Mouse (Mus musculus) cerebellum, adult 9-10 months (tissue): ENCODE results near the gene Slc1a2.

ENCODE experiments used
- DNase-seq: peaks from one replicate; pipeline ENCODE4 v3.0.0; 2022

Slc1a2 gene

DNA sequence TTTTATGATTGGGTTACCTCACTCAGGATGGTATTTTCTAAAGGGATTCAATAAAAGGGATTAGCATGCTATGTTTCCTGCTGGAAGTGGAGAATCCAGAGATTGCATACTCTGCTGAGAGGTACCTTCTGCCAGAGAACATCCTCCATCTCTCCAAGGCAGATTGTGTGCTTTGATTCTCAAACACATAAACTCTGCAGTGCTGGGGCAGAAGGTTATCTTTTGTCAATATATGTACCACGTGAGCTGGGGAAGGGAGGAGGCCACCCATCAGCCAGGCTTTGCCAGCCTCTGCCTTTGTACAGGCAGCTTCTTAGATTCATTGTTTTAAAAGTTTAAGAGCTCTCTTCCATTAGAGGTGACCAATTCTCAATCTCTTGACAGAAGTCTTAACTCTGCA, 57.3 kb downstream of the Slc1a2 start:
- no peak for DNase-seq

DNA sequence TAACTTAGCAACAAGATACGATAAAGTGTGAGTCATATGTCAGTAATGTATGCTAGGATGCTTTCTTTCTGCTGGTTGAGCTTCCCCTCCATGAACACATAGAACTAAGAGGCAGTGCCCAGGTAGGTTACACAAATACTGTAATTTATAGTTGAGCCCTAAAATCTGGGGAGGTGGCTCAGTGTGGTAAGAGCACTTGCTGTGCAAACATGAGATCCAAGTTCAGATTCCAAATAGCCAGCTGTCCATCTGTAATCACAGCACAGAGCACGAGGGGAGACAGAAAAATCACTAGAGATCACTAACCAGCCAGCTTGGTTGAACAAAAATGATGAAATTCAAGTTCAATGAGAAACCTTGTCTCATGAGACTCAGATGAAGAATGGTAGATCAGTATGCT, 63.4 kb downstream of the Slc1a2 start:
- no peak for DNase-seq

DNA sequence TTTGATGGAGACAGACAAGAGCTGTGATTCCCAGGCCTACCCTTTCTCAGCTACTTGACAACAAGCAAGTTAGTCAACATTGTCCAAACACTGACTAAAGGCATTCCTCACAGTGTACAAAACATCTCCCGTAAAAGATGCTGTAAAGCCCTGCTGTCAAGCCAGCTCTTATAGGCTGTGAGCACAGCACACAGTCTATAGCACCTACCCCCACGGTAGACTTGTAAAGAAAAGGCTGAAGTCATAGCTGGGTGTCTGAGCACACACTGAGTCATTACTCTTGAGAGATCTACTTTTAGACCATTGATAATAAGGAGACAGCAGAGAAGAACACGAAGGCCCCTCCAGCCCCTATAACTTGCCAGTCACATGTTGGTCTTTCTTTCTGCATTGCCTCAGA, 66.6 kb downstream of the Slc1a2 start:
- DNase-seq, result no peak

GRCm38 (mm10) chr2:102730386-102730785, 71.9 kb downstream of the Slc1a2 start:
- DNase-seq, result no peak

- DNase-seq, result no peak
Observed at GRCm38 (mm10) chr2:102730788-102731187, 72.3 kb downstream of the Slc1a2 start.

DNA sequence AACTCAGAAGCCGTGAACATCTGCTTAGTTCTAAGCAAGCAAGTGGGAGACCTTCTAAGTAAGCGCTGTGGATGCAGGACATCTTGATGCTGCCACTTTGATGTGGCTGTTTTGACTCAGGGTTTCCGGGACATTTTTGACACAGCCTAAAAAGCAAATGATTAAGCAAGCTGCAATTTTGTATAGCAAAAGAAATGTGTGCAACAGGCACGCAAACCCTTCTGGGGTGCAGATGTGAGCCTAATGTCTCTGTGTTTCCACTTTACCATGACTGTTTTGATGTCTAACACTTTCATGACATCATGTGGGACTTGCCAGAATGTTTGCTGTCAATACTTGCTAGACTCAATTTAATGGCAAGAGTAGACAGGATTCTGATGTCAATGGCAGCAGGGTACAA, 74.7 kb downstream of the Slc1a2 start:
- no peak for DNase-seq

DNA sequence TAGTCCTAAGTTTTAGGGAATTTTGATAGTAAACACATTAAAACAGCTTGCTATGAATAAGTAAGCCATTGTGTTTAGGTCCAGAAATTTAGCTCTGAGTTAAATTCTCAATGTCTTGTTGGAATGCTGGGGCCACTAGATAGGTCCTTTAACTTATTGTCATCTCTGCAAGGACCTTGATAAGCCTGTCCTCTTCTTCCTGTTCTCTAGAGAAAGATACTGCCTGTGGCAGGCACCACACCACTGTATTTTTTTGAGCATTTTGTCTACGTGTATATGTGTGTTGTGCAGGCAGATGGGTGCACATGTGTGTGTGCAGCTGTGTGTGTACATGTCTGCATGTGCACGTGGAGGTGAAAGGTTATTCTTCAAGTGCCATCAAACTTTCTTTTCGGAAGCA, 75.6 kb downstream of the Slc1a2 start:
- no peak for DNase-seq

DNA sequence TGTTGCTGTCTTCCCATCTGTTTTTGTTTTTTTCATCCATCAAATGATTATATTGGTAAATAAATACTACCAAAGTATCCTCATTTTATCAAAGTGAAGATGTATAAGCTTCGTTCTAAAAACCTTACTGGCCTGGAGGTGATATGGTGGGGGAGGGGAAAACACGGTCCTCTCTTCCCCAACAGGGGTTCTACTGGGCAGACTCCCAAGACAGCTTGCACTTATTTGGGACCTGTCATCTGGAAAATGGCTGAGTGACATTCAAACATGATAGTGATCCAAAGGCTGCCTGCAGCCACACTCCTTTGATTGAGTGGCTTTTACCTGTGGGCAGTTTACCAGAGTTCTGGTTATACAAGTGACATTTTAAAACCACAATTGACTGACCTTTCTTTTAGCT, 76.6 kb downstream of the Slc1a2 start:
- no peak for DNase-seq

GRCm38 (mm10) chr2:102735811-102736210, 77.4 kb downstream of the Slc1a2 start:
- DNase-seq, result peak; percentile 32

- DNase-seq, result no peak
Observed at GRCm38 (mm10) chr2:102736490-102736889, 78.0 kb downstream of the Slc1a2 start.

DNA sequence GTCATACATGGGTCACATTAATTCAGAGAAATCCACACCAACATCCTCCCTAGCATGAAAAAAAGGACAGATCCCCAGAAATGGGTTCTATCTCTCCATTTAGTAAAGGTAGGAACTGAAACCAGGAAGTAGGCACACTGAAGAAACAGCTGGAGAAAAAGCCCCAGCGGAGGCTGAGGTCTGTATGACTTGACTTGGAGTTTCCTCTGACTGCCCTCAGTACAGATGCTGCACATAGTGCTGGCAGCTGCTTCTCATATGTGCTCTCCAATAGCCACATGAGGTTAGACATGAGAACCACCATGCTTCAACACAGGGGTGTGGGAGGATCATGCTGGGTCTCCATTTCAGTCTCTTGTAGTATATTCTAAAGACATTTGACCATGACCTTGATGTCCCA, 80.4 kb downstream of the Slc1a2 start:
- no peak for DNase-seq

DNA sequence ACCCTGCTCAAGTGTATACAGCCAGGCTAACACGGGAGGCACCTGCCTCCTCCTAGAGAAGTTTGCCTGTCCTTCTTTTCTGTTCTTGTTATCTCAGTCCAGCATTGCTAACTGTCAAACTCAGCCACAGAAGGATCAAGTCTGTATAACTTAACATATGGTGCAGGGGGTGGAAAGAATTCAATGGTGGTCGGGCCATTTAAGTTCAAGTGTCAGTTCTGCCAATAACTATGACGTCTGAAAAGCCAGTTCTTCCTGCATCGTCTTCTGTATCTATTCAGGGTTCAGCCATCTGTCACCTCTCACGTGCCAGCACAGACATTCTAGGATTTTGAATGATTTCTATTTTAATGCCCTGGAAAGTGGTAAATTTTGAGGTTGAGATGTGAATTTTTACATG, 84.2 kb downstream of the Slc1a2 start:
- DNase-seq, result peak; percentile 37

DNA sequence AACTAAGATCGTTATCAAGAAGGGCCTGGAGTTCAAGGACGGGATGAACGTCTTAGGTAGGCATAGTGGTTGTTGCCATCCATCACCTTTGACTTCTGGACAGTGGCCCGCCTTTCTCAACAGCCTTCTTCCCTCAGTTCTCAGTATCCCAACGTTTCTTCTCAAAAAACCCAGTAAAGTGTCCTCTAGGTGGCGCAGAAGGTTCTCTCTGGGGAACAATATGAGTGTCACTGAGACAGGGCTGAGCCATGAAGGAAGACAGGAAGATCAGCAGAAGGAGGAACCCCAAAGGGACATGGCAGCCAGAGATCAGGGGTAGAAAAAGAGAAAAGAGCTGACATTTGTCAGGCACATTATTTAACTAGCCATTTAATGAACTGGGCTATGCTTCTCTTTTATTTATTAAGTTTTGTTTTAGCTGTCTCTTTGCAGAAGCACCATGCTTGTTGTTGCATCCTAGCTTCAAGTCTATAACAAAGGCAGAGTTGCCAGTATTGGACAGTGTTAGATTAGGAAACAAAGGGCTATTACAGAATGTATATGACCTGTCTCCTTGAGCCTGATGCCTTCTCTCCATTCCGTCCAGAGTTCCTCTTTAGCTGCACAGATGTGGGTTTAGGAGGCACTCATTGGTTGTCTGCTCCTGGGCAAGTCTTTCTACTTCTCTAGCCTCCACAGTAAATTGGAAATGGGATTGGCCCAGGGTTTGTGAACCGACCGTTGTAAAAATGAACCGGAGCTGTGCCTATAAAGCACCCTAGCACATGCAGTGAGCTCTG, 85.6 kb downstream of the Slc1a2 start:
- DNase-seq, result no peak

DNA sequence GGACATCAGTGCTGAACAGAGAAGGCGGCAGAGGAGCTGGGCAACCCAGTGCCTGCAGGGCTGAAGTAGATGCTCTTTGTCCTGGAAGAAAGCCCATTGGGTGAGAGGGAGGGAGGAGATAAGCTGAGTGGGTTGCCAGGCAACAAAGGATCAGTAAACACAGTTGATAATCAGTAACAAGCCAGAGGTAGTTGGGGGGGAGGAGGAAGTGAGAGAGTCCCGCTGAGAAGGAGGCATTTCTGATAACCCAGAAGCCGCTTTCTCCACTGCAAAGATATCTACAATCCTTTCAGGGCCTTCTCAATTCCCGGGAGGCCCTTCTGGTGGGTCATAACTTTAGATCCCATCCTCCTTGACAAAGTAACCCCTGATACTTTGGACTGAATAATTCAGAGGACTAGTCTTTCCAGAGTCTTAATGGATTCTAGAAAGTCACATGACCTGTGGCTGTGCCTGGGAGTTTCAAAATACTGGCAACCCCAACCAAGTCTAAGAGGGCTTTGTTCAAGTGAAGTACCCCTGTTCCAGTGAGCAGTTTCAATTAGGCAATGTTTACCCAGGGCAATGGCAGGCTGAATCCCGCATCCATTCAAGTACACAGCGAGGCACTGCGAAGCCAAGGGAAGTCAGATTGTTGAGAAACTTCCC, 86.9 kb downstream of the Slc1a2 start:
- DNase-seq, result no peak

DNA sequence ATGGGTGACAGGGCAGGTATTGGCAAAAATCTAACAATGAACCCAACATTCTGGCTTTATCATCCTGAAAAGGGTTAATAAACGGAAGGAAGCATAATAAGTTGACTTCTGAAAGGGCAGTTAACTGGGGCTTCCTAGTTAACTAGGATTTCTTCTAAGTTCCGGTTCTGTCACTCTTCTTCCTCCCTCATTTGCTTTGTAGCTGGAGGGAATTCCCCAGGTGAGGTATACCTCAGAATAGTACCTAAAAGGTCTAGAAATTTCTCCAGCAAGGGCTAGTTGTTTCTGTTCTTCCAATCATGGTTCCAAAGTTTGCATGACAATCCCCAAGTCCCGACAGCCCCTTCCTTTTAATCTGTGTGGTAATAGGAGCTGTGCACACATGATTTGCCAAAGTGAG, 89.3 kb downstream of the Slc1a2 start:
- no peak for DNase-seq

GRCm38 (mm10) chr2:102749926-102750325, 91.5 kb downstream of the Slc1a2 start:
- DNase-seq, result no peak

DNA sequence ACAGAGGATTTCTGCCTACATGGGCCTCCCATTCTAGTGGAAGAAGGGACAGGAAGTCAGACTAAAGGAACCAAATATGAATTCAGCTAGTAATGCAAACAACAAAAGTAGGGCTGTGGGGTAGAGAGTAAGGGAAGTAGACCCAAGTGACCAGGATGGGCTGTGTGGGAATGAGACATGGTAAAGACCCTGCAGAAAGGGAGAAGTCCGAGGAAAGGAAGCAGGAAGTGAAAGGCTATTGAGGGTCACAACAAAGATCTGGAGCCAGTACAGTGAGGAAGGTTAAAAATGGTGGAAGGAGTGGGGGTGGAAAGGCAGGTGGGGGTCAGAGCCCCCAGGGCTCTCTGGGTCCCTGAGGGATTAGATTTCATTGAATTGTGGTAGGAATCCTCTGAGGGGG, 93.4 kb downstream of the Slc1a2 start:
- DNase-seq, result no peak

- DNase-seq, result no peak
Observed at GRCm38 (mm10) chr2:102757241-102757860, 98.9 kb downstream of the Slc1a2 start.

DNA sequence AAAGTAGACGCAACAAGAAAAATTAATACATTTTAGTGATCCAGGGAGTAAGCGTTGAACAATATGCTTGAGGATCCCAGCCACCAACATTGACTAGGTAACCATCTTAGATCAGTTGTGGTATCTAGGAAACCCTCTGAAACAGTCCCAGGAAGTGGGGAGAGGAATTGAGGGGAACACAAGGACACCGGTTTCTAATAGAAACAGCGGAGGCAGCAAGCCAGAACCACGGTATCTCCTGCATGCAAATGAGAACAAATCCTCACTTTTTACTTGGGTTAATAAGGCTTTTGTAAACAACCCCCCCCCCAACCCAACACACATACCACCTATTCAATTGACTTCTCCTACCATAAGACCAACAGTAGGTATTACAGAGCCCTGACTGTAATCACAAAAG, 101.0 kb downstream of the Slc1a2 start:
- no peak for DNase-seq

DNA sequence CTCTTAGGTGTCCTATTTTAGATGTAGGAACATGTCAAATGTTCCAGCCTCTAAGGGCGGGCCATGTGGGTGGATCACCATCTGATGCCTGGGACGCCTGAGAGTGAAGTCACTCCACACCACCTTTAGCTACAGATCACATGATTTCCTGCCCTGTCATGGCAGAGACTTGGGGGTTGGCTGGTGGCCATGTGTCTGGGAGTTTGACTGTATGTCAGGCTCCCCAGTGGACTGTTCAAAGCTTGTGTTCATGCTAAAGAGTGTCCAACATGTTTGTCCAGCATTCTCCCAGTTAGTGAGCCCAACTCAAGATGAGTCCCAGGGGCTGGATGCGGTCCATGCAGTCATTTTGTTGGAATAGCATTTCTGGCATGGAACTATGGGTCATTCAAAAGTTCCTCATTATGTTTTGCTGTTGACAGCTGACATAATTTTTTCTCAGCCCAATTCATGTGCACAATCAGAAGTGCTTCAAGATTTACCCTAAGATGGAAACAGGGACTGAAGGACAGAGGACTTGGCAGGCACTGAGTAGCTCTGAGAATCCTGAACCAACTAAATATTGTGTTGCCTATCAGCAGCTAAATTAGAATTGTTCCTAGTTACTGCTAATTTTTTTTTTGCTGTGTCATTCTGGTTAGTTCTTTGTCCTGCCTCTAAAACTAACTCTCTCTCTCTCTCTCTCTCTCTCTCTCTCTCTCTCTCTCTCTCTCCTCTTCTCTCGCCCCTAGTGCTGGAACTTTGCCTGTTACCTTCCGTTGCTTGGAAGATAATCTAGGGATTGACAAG, 102.0 kb downstream of the Slc1a2 start:
- DNase-seq, result no peak

GRCm38 (mm10) chr2:102763176-102763575, 104.7 kb downstream of the Slc1a2 start:
- no peak for DNase-seq

GRCm38 (mm10) chr2:102763991-102764390, 105.5 kb downstream of the Slc1a2 start:
- no peak for DNase-seq

GRCm38 (mm10) chr2:102764602-102765374, 106.3 kb downstream of the Slc1a2 start:
- no peak for DNase-seq
